Mouse (Mus musculus) kidney, adult 2 months (tissue): ENCODE measurements around the gene Actr8.

Experiments
- CTCF ChIP-seq: fragments of 200-500 bp; conservative IDR thresholded peaks from 2 replicates; pipeline ENCODE4 v1.5.1; 2011; ENCODE audit warnings: low read depth, mild to moderate bottlenecking, control low read depth, low read length, moderate library complexity, mixed read lengths; ENCODE audit not compliant: insufficient read depth, insufficient read length
- POLR2A ChIP-seq: fragments of 200-500 bp; IDR thresholded peaks from one replicate; pipeline ENCODE4 v1.6.1; 2011; ENCODE audit warnings: low read depth, low read length, control low read depth

DNA sequence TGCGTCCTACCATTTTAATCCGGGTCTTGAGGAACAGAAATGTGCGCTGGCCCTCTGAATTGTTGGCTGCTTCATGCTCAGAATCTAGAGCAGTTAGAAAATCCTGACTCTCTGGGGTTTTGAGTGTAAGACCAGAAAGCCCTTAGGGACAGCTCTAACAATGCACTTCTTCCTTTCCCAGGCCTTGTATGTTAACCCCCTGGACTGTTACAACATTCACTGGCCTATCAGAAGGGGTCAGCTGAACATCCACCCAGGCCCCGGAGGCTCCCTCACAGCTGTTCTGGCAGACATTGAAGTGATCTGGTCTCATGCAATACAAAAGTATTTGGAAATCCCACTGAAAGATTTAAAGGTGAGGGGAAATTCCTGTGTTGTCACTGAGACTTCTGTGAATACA lies 8.0 kb downstream of the Actr8 start:
- no peak for TF ChIP-seq CTCF
- TF ChIP-seq POLR2A = no peak
